Mouse (Mus musculus): ENCODE data around the gene Spata13. TPM values are rescaled to one million over a fixed set of nuclear protein-coding genes. Genes with fewer than 3 reads are reported as not detected.
A peak's percentile ranks its signal among the peaks of the same experiment; 100 is the strongest.

Gene Spata13
- polyA plus RNA-seq, 1 experiment from 2014 or later = 11.6 TPM

DNA sequence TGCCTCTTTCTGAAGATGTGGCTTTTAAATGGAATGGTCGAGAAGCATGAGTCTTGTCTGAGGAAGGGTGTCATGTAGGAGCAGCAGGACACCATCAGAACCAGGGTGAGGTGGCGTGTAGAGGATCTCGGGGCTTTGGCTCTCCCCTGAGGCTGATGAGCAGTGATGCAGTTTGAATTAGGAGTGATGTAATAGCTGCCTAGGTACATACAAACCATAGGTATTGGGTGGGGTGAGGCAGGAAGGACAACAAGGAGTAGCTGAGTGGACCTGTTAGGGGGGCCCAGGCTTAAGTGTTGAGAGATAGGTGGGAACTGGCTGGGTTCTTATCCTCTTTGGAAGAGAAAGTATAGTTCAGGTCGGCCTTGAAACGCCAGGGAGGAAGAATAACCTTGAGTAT lies 106.7 kb downstream of the Spata13 start:
- Histone ChIP-seq H3K27me3 (ENCODE audit: control insufficient read depth, insufficient read depth, low read length) (no peaks in the 10 kb centered on the region), H3K4me1 (ENCODE audit: control insufficient read depth in 2 of 2, insufficient read depth in 2 of 2, low read length in 2 of 2) (peaks cover 56 to 97% of the 10 kb centered on the region in 2 experiments), H3K9me3 (ENCODE audit: control insufficient read depth, low read length) (no peaks in the 10 kb centered on the region), H3K27ac (replicated peaks in 1 of 2; ENCODE audit: control insufficient read depth in 1 of 2, insufficient read depth in 1 of 2, low read depth in 2 of 2, low read length in 2 of 2) (peak overlapping the region; percentile 86 to 94), H3K4me3 (ENCODE audit: control insufficient read depth in 1 of 2, insufficient read depth in 1 of 2, low read depth in 1 of 2, low read length in 2 of 2) (no peak overlapping the region), H3K9ac (ENCODE audit: low read length) (no peak overlapping the region; the same call in 1 of the 2 replicates), H3K4me2 (ENCODE audit: low read length) (peak overlapping the region; percentile 31), H3K36me3 (ENCODE audit: control insufficient read depth, insufficient read depth, low read length) (peaks cover 5% of the 10 kb centered on the region; the same call in 1 of the 2 replicates)
- ATAC-seq (ENCODE audit: insufficient number of reproducible peaks, insufficient read depth, low FRiP score, low read depth) = no peak
- 45% methylated on average over 5 of the region's 5 CpGs for WGBS

DNA sequence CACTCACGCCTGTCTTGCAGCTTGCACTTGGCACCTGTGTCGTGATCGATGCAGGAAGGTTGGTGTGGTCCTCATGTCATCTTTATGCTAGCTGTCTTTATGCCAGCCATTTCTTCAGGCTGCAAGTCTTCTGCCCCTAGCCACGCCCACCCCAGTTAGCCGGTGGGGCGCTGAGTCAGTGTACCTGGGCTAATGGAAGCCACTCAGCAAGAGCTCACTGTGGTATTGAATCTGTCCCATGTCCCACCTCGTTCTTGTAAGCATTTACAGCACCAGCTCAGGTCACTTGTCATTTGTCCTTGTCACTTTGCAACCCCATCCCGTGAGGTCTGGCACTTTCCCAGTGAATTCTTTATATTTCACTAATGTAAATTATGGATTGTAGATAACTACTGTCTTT lies 107.2 kb downstream of the Spata13 start:
- Histone ChIP-seq H3K27me3 (ENCODE audit: control insufficient read depth, insufficient read depth, low read length) (no peaks in the 10 kb centered on the region), H3K4me3 (ENCODE audit: control insufficient read depth in 1 of 2, insufficient read depth in 1 of 2, low read depth in 1 of 2, low read length in 2 of 2) (no peak overlapping the region), H3K9ac (ENCODE audit: low read length) (no peak overlapping the region; the same call in 1 of the 2 replicates), H3K4me1 (ENCODE audit: control insufficient read depth in 2 of 2, insufficient read depth in 2 of 2, low read length in 2 of 2) (peaks cover 58 to 94% of the 10 kb centered on the region in 2 experiments), H3K9me3 (ENCODE audit: control insufficient read depth, low read length) (no peaks in the 10 kb centered on the region), H3K36me3 (ENCODE audit: control insufficient read depth, insufficient read depth, low read length) (peaks cover 10% of the 10 kb centered on the region), H3K27ac (replicated peaks in 1 of 2; ENCODE audit: control insufficient read depth in 1 of 2, insufficient read depth in 1 of 2, low read depth in 2 of 2, low read length in 2 of 2) (peak overlapping the region; percentile 86 to 94), H3K4me2 (ENCODE audit: low read length) (peak overlapping the region; percentile 31)
- WGBS = 41% methylated on average over 8 of the region's 8 CpGs
- no peak for ATAC-seq (ENCODE audit: insufficient number of reproducible peaks, insufficient read depth, low FRiP score, low read depth)

DNA sequence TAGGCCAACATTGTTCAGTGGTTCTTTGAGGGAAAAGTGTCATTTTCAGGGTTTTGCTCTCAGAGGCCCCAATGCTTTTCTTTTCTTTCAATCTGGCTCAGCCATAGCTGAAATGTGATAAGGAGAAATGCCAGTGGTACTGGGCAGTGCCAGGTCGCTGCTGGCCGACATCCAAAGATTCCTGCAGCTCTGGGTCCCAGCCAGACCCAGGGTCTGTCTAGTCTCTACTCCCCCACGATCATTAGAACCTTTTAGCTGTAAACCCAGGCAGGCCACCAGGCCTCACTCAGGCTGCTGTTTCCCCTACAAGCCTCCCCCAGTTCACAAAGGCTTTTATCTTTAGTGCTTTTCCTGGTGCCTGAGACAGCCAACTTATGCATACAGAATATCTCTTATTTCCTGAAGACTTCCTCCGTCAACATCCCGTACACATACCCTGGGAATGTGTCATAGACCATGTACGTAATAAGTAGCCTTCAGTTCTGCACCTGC lies 107.7 kb downstream of the Spata13 start:
- H3K36me3 ChIP-seq (ENCODE audit: control insufficient read depth, insufficient read depth, low read length) = peaks cover 15% of the 10 kb centered on the region
- H3K4me3 ChIP-seq (ENCODE audit: control insufficient read depth in 1 of 2, insufficient read depth in 1 of 2, low read depth in 1 of 2, low read length in 2 of 2) = no peak overlapping the region
- WGBS = 2% methylated on average over 6 of the region's 6 CpGs
- peaks cover 53 to 89% of the 10 kb centered on the region in 2 experiments for H3K4me1 ChIP-seq (ENCODE audit: control insufficient read depth in 2 of 2, insufficient read depth in 2 of 2, low read length in 2 of 2)
- H3K9me3 ChIP-seq (ENCODE audit: control insufficient read depth, low read length) = no peaks in the 10 kb centered on the region
- H3K9ac ChIP-seq (ENCODE audit: low read length) = peak overlapping the region; percentile 38
- H3K4me2 ChIP-seq (ENCODE audit: low read length) = peak overlapping the region; percentile 31
- peak overlapping the region; percentile 86 to 94 for H3K27ac ChIP-seq (replicated peaks in 1 of 2; ENCODE audit: control insufficient read depth in 1 of 2, insufficient read depth in 1 of 2, low read depth in 2 of 2, low read length in 2 of 2)
- peak; percentile 73 for ATAC-seq (ENCODE audit: insufficient number of reproducible peaks, insufficient read depth, low FRiP score, low read depth)
- H3K27me3 ChIP-seq (ENCODE audit: control insufficient read depth, insufficient read depth, low read length) = no peaks in the 10 kb centered on the region

DNA sequence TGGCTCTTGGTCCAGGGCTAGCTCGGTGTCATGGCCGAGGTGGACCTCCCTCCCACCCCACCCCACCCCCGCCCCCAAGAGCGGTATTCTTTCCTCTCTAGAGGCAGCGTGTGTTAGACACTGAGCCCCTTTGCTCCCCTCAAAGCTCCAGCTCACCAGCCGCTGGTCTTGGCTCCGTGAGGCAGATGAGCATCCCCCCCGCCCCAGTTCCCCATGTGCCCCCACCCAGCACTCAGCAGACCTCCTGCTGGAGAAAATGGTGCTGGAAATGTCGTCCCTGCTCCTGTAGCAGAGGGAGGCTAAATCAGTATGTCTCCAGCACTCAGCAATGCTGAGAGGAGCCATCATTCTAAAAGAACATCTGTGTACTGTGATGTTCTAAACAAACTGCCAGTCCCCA lies 109.9 kb downstream of the Spata13 start:
- no peaks in the 10 kb centered on the region for H3K9me3 ChIP-seq (ENCODE audit: control insufficient read depth, low read length)
- no peak overlapping the region for H3K4me2 ChIP-seq (ENCODE audit: low read length)
- peaks cover 36% of the 10 kb centered on the region for H3K36me3 ChIP-seq (ENCODE audit: control insufficient read depth, insufficient read depth, low read length)
- ATAC-seq (ENCODE audit: insufficient number of reproducible peaks, insufficient read depth, low FRiP score, low read depth) = no peak
- H3K9ac ChIP-seq (ENCODE audit: low read length) = no peak overlapping the region
- 73% methylated on average over 9 of the region's 9 CpGs for WGBS
- no peak overlapping the region for H3K4me3 ChIP-seq (ENCODE audit: control insufficient read depth in 1 of 2, insufficient read depth in 1 of 2, low read depth in 1 of 2, low read length in 2 of 2)
- peaks cover 41 to 68% of the 10 kb centered on the region in 2 experiments for H3K4me1 ChIP-seq (ENCODE audit: control insufficient read depth in 2 of 2, insufficient read depth in 2 of 2, low read length in 2 of 2)
- H3K27me3 ChIP-seq (ENCODE audit: control insufficient read depth, insufficient read depth, low read length) = no peaks in the 10 kb centered on the region
- H3K27ac ChIP-seq (replicated peaks in 1 of 2; ENCODE audit: control insufficient read depth in 1 of 2, insufficient read depth in 1 of 2, low read depth in 2 of 2, low read length in 2 of 2) = no peak overlapping the region; a peak in 1 of 4 replicates

DNA sequence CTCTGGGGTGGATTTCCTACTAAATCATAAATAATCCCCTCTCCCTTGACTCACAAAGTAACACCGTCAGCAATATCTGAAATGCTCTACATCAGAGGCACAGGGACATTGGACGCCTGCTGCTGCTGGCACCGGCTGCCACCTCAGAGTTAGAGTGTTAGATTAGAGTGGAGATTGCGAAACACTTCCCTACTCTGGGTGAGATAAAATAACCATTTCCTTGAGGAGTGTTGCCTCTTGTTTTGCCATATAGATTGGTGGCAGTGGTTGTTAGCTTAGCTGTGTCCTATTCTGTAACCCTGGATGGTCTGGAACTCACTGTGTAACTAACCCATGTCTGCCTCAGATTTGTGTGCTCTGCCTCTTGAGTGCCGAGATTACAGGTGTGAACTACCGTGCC lies 111.4 kb downstream of the Spata13 start:
- Histone ChIP-seq H3K36me3 (ENCODE audit: control insufficient read depth, insufficient read depth, low read length) (peaks cover 51% of the 10 kb centered on the region), H3K9ac (ENCODE audit: low read length) (no peak overlapping the region; the same call in 1 of the 2 replicates), H3K4me1 (ENCODE audit: control insufficient read depth in 2 of 2, insufficient read depth in 2 of 2, low read length in 2 of 2) (peaks cover 40 to 65% of the 10 kb centered on the region in 2 experiments), H3K4me2 (ENCODE audit: low read length) (no peak overlapping the region), H3K27me3 (ENCODE audit: control insufficient read depth, insufficient read depth, low read length) (no peaks in the 10 kb centered on the region), H3K27ac (replicated peaks in 1 of 2; ENCODE audit: control insufficient read depth in 1 of 2, insufficient read depth in 1 of 2, low read depth in 2 of 2, low read length in 2 of 2) (peak overlapping the region in 1 of 2 experiments; percentile 43; a peak in 1 of 4 replicates), H3K9me3 (ENCODE audit: control insufficient read depth, low read length) (no peaks in the 10 kb centered on the region), H3K4me3 (ENCODE audit: control insufficient read depth in 1 of 2, insufficient read depth in 1 of 2, low read depth in 1 of 2, low read length in 2 of 2) (no peak overlapping the region)
- no peak for ATAC-seq (ENCODE audit: insufficient number of reproducible peaks, insufficient read depth, low FRiP score, low read depth)
- 56% methylated on average over 6 of the region's 6 CpGs for WGBS

DNA sequence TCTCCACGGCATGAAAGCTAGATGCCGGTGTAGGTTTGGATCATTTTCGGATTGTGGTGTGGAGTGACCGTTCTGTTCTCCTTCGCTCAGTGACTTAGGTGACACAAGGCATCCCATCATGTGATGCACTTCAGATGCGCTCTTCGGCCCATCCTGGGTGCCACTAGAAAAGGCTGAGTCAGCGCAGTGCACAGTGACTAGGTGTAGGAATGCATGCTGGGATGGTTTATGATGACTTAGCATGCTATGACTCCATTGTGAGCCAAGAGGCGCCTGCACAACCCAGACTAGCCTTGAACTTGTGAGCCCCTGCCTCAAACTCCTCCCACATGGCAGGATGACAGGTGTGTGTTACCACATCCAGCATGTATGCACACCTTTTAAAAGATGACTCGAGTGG lies 112.3 kb downstream of the Spata13 start:
- no peak for ATAC-seq (ENCODE audit: insufficient number of reproducible peaks, insufficient read depth, low FRiP score, low read depth)
- no peak overlapping the region for H3K4me3 ChIP-seq (ENCODE audit: control insufficient read depth in 1 of 2, insufficient read depth in 1 of 2, low read depth in 1 of 2, low read length in 2 of 2)
- H3K27me3 ChIP-seq (ENCODE audit: control insufficient read depth, insufficient read depth, low read length) = no peaks in the 10 kb centered on the region
- no peak overlapping the region for H3K9ac ChIP-seq (ENCODE audit: low read length)
- H3K27ac ChIP-seq (replicated peaks in 1 of 2; ENCODE audit: control insufficient read depth in 1 of 2, insufficient read depth in 1 of 2, low read depth in 2 of 2, low read length in 2 of 2) = no peak overlapping the region
- no peaks in the 10 kb centered on the region for H3K9me3 ChIP-seq (ENCODE audit: control insufficient read depth, low read length)
- WGBS = 93% methylated on average over 10 of the region's 10 CpGs
- peaks cover 58% of the 10 kb centered on the region for H3K36me3 ChIP-seq (ENCODE audit: control insufficient read depth, insufficient read depth, low read length)
- no peak overlapping the region for H3K4me2 ChIP-seq (ENCODE audit: low read length)
- peaks cover 35 to 58% of the 10 kb centered on the region in 2 experiments for H3K4me1 ChIP-seq (ENCODE audit: control insufficient read depth in 2 of 2, insufficient read depth in 2 of 2, low read length in 2 of 2)

DNA sequence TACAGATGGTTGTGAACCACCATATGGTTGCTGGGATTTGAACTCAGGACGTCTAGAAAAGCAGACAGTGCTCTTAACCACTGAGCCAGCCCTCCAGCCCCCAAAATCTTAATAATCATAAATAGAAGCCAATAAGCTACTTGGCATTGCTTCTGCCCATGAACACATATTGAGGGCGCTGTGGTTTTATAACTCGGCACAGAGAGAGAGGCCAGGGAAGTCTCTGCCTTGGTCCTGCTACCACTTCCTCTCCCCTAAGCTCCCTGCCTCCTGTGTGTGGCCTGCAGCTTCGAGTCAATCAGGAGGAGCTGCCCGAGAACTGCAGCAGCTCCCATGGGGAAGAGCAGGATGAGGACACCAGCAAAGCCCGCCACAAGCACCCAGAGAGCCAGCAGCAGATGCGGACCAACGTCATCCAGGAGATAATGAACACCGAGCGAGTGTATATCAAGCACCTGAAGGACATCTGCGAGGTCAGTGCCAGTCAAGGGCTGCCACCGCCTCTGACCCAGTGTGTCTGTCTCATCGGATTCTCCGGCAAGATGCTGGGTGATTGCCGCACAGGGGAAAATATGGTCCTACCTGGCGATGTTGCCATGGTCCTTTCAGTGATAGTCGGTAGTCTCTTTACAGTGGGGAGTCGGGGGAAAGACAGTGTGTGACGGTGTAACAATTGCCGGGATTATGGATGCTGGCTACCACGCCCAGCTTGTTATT lies 113.5 kb downstream of the Spata13 start:
- ATAC-seq (ENCODE audit: insufficient number of reproducible peaks, insufficient read depth, low FRiP score, low read depth) = no peak
- Histone ChIP-seq H3K4me2 (ENCODE audit: low read length) (no peak overlapping the region), H3K4me1 (ENCODE audit: control insufficient read depth in 2 of 2, insufficient read depth in 2 of 2, low read length in 2 of 2) (peaks cover 24 to 46% of the 10 kb centered on the region in 2 experiments), H3K27me3 (ENCODE audit: control insufficient read depth, insufficient read depth, low read length) (no peaks in the 10 kb centered on the region), H3K4me3 (ENCODE audit: control insufficient read depth in 1 of 2, insufficient read depth in 1 of 2, low read depth in 1 of 2, low read length in 2 of 2) (no peak overlapping the region), H3K9ac (ENCODE audit: low read length) (no peak overlapping the region), H3K36me3 (ENCODE audit: control insufficient read depth, insufficient read depth, low read length) (peaks cover 65% of the 10 kb centered on the region), H3K27ac (replicated peaks in 1 of 2; ENCODE audit: control insufficient read depth in 1 of 2, insufficient read depth in 1 of 2, low read depth in 2 of 2, low read length in 2 of 2) (no peak overlapping the region), H3K9me3 (ENCODE audit: control insufficient read depth, low read length) (no peaks in the 10 kb centered on the region)
- WGBS = 82% methylated on average over 21 of the region's 21 CpGs

All from heart, embryonic 14.5 days (tissue).